Mouse (Mus musculus) thymus, adult 2 months (tissue): ENCODE data around the gene Gm5617.

ENCODE experiments used
- CTCF ChIP-seq: fragments of 200-500 bp; IDR thresholded peaks from 2 replicates; pipeline ENCODE4 v1.5.1; 2012; ENCODE audit warnings: mild to moderate bottlenecking, control low read depth, low read length, moderate library complexity, borderline replicate concordance; ENCODE audit not compliant: control insufficient read depth, poor library complexity, insufficient read depth; ENCODE audit errors: extremely low read depth
- POLR2A ChIP-seq: fragments of 200-500 bp; IDR thresholded peaks from 2 replicates; pipeline ENCODE4 v1.6.1; 2012; ENCODE audit warnings: mild to moderate bottlenecking, low read length, control low read depth, moderate library complexity; ENCODE audit not compliant: control insufficient read depth, poor library complexity, insufficient read depth; ENCODE audit errors: extremely low read depth

- TF ChIP-seq CTCF (no peak), POLR2A (no peak)
Observed at GRCm38 (mm10) chr9:48532730-48533129, 37.5 kb downstream of the Gm5617 start.
